In genomic region chr7:130380769-130381355, GRCm38 (mm10) we compare ENCODE assay signal across 8 mouse cellular contexts.
A peak's percentile ranks its signal among the peaks of the same experiment; 100 is the strongest.
DNase-seq lines count a peak whose midpoint lies in the region; ATAC-seq and TF ChIP-seq lines count a peak whose summit lies in the region.

No protein-coding gene starts in this region.

- TF ChIP-seq EP300 in lung, postnatal 0 days (IDR thresholded peaks at IDR 0.05) = no peak

- H3K9me3 ChIP-seq in lung, postnatal 0 days (ENCODE audit: low read length) = no peaks in the 10 kb centered on the region

- no peak overlapping the region for H3K9ac ChIP-seq in lung, postnatal 0 days (replicated peaks; ENCODE audit: low read depth)

- H3K4me2 ChIP-seq in lung, postnatal 0 days (replicated peaks; ENCODE audit: low read depth, low read length) = no peak overlapping the region

- WGBS in lung, postnatal 0 days = 83% methylated on average over 8 of the region's 8 CpGs

- TF ChIP-seq CTCF in lung, postnatal 0 days (IDR thresholded peaks at IDR 0.05) = peak; percentile 64

- H3K4me3 ChIP-seq in lung, postnatal 0 days (ENCODE audit: low read depth, low read length) = no peak overlapping the region

- ATAC-seq in lung, postnatal 0 days = no peak

- peak; percentile 23 to 30 for DNase-seq in frontal cortex, postnatal 36 days (ENCODE audit: low spot score in 2 of 2)
- no peak for DNase-seq in frontal cortex, postnatal 10 days (ENCODE audit: low spot score in 2 of 2)
- DNase-seq in lung, postnatal 0 days (ENCODE audit: low spot score) = no peak
- no peak for DNase-seq in lung, postnatal 25 days (ENCODE audit: low spot score)
- DNase-seq in cerebellum, postnatal 36 days = peak; percentile 79 to 80
- DNase-seq in lung, postnatal 36 days = peak; percentile 31
- DNase-seq in yolk sac, embryonic 10.5 days (ENCODE audit: low spot score) = no peak
- no peak for DNase-seq in urinary bladder, postnatal 10 days (ENCODE audit: low spot score)

- H3K27me3 ChIP-seq in lung, postnatal 0 days (replicated peaks; ENCODE audit: insufficient read depth, low read length) = no peaks in the 10 kb centered on the region

- H3K4me1 ChIP-seq in lung, postnatal 0 days (ENCODE audit: insufficient read depth, low read depth, low read length) = no peaks in the 10 kb centered on the region

- H3K36me3 ChIP-seq in lung, postnatal 0 days (ENCODE audit: insufficient read depth, low read length) = no peaks in the 10 kb centered on the region

- no peak overlapping the region for H3K27ac ChIP-seq in lung, postnatal 0 days (ENCODE audit: low read length)

Comparison
In these comparisons a context has a peak if more than half of its experiments do, and no peak if none do; other contexts are left out.
1. DNase-seq: peak in frontal cortex, postnatal 36 days (2 of 2), cerebellum, postnatal 36 days (2 of 2) and lung, postnatal 36 days (single experiment); none in frontal cortex, postnatal 10 days (0 of 2), lung, postnatal 0 days (single experiment), lung, postnatal 25 days (single experiment), yolk sac, embryonic 10.5 days (single experiment) and urinary bladder, postnatal 10 days (single experiment).